Mouse (Mus musculus) granulocyte monocyte progenitor cell, adult 5-6 weeks (primary cell): ENCODE data around the gene Dpyd. TPM values are rescaled to one million over a fixed set of nuclear protein-coding genes. Genes with fewer than 3 reads are reported as not detected.

ENCODE experiments used
- ATAC-seq: replicated peaks from 2 replicates; pipeline ENCODE4 v1.8.0; 2016; ENCODE audit warnings: mild to moderate bottlenecking, moderate TSS enrichment, inconsistent platforms; ENCODE audit not compliant: poor library complexity, severe bottlenecking
- total RNA-seq, 2 experiments: library from RNA; stranded (forward) in 1 of 2; stranded (reverse) in 1 of 2; fragments of 200-712, 200-1000 nt in 1 of 2; fragments of >200 nt in 1 of 2; fragmentation: Nextera tagmentation in 1 of 2; gene quantifications; 2 replicates each; pipeline ENCODE4 v1.2.3; 2014 to 2017

Gene Dpyd
- total RNA-seq, 2 experiments from 2014 or later: not detected

- ATAC-seq: no peak
Observed at GRCm38 (mm10) chr3:119314693-119315092, 752.8 kb downstream of the Dpyd start.

DNA sequence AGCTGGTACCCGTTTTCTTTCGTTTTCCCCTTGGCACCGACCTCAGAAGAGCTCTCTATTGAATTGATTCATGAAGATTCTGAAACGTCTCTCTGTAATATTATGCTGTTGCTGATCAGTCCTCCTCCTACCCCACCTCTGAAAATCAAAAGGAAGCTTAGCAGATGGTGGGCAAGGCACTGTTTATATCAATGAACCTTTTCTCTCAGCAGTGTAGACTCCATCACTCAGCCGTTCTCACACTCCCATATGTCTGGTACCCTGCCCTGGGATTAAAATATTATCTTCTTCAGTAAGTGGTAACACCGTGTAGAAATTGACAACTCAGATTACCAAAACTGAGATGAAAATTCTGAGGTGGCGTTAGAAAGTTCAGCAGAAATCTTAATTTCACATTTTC lies 767.1 kb downstream of the Dpyd start:
- ATAC-seq: no peak

DNA sequence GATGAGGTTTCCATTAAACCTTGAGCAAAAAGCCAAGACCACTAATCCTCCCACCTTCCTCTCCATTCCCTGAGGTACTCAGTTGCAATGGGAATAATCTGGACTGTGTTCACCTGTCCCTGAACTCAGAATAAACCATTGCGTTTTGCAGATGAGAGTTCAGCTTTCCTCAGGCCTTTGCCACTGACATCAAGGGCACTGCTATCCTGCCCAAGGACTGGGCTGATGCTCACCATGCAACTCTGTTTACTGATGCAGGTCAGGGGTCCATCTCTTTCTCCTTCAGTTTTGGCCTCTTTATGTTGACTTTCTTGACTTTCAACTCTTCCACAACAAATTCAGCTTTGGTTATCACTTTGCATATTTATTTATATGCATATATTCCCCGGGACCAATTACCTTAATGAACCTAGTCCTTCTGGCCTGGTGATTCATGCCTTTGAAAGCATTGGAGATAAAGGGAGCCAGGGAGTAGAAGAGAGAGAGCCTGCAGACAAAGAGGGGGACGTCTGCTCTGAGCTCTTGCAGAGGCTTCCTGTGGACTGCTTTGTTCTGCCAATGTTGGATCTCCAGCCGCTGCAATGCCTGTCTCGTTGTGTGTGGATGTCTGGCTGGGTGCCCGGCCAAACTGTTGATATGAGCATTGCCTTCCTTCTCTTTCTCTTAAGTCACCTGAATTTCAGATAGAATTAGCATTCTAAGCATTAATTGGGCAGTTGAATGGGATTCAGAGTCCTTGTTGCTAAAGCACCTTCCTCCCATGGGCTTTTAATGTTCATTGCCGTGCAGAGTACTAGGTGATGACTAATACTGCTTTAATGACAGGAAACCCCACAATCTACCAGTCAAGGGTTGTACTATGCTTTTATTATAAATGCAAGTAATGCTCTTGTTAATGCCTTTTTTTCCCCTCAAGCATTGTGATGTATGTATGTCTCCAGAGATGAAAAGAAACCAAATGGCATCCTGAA lies 771.7 kb downstream of the Dpyd start:
- no peak for ATAC-seq

DNA sequence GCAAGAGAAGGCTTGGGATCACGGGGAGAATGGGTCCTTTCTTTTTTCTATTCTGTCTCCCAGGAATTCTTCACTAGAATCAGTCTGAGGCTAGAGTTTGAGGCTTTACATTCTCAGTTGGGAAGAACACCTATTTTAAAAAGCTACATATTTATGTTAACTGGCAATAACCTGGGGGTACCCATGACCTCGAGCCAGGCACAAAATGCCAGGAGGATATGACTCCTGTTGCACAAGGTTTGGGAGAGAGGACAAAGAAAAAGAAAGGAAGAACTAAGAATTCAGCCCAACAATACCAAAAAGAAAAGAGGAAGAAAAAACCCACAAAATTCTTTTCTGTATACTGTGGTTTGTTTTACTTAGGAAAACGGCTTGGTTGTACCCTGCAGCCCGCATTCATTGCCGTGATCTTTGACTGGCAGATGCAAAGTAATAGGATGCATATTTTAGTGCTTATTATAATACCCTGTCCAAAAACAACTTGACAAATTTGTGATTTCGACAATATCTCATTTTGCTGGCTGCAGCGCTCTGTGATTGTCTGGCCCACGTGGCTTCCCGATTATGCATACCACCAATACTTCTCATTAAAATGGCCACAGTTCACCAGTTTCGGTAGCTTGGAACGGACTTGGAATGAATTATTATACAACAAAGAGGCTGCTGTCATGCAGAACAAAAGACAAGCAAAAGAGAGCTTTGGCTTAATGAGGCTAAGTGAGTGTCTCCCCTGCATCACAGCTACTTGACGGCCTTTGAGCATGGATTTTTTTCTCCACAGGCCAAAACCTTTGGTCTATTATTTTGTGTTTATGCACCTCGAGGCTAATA lies 799.8 kb downstream of the Dpyd start:
- no peak for ATAC-seq

DNA sequence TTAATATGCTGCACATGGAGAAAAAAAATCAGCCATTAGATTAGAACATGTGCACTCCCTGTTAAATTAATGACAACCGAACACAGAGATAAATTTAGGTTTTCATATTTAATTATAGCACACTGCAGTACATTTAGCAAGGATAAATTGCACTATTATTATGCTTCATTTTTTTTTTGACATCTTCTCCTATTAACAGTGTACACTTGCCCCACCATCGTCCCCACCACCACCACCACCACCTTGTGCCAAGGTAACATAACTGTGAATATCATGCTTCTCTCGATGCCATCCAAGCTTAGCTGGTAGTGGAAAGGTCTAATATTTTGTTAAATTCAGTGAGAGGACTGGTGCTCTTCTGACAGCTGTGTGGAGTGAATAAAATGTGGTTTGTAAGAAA lies 800.5 kb downstream of the Dpyd start:
- no peak for ATAC-seq

GRCm38 (mm10) chr3:119368931-119369330 lies 807.0 kb downstream of the Dpyd start:
- no peak for ATAC-seq

- no peak for ATAC-seq
Observed at GRCm38 (mm10) chr3:119381119-119381518, 819.2 kb downstream of the Dpyd start.

GRCm38 (mm10) chr3:119382395-119382794 lies 820.5 kb downstream of the Dpyd start:
- ATAC-seq: no peak

- ATAC-seq: no peak
Observed at GRCm38 (mm10) chr3:119387332-119388105, 825.6 kb downstream of the Dpyd start.

DNA sequence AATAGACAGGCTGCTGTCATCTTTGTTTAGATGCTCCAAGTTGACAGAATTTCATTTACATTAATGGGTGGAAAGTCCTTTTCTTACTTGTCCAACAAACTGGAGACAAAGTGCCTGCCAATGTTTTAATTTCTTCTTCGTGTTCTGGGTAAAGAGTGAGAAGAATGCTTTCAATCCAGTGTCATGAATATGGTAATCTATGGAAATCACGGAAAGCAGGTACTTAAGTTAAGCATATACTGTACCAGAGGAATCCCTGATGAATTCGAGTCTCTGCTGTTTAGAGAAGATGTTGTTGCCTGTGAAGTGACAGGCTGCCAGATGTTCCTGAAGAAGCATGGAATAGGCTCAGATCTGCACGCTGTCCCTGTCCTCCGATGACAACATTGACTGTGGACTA lies 835.3 kb downstream of the Dpyd start:
- no peak for ATAC-seq

GRCm38 (mm10) chr3:119402836-119403728 lies 841.2 kb downstream of the Dpyd start:
- no peak for ATAC-seq

DNA sequence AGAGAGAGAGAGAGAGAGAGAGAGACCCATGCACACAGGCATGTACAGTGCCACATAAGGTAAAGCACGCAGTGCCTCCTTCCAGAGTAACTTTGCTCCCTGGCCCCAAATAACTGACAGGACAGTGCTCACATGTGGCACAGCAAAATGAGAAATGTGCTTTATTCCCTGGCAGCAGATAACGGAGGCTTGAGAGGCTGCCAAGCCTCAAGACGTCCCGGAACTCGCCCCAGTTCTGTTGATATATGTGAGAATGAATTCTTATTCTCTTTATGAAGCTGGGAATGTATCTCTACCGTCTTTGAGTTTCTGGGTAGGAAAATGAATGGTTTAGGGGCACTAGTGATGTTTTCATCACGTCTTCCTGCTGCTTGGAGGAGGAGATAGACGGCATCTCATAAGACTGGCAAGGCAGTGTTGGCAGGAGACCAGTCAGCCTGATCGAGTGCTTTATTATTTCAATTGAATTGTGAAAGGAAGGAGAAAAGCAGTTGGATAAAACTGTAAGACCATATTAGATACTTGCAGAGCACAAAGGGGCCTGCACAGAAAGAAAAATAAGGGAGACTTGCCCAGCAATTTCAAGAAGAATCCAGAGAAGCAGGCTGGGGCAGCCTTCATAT lies 857.3 kb downstream of the Dpyd start:
- ATAC-seq: no peak

GRCm38 (mm10) chr3:119419745-119420144 lies 857.8 kb downstream of the Dpyd start:
- no peak for ATAC-seq

DNA sequence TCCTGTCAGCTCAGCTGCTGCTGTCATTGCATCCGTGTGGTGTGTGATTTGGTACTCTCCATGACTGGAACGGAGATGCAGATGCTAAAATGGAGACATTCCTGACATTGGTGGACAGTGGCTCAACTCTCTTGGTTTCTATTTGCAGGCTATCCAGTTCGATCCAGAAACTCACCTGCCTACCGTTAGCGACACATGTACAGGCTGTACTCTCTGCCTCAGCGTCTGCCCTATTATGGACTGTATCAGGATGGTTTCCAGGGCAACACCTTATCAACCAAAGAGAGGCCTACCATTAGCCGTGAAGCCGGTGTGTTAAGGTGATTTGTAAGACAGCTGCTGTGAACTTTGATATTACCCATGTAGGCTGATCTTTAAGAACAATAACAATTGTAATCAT lies 869.4 kb downstream of the Dpyd start:
- ATAC-seq: no peak

GRCm38 (mm10) chr3:119431757-119432156 lies 869.8 kb downstream of the Dpyd start:
- ATAC-seq: no peak

GRCm38 (mm10) chr3:119447559-119447958 lies 885.6 kb downstream of the Dpyd start:
- no peak for ATAC-seq

- ATAC-seq: no peak
Observed at GRCm38 (mm10) chr3:119464073-119464472, 902.1 kb downstream of the Dpyd start.

GRCm38 (mm10) chr3:119464479-119464878 lies 902.5 kb downstream of the Dpyd start:
- no peak for ATAC-seq

GRCm38 (mm10) chr3:119467723-119468122 lies 905.8 kb downstream of the Dpyd start:
- ATAC-seq: no peak
